Mouse (Mus musculus): ENCODE measurements around the gene Poc1b.

Gene Poc1b

GRCm38 (mm10) chr10:99232518-99233227 is 125.8 kb downstream of the Poc1b start:
- DNase-seq = no peak

- DNase-seq = no peak
These were observed 127.5 kb downstream of the Poc1b start for GRCm38 (mm10) chr10:99234336-99234735.

GRCm38 (mm10) chr10:99235081-99235480 is 128.2 kb downstream of the Poc1b start:
- DNase-seq = no peak

- DNase-seq = no peak
These were observed 130.5 kb downstream of the Poc1b start for GRCm38 (mm10) chr10:99237205-99237832.

- DNase-seq = no peak
These were observed 131.7 kb downstream of the Poc1b start for GRCm38 (mm10) chr10:99238537-99238936.

GRCm38 (mm10) chr10:99241284-99241828 is 134.5 kb downstream of the Poc1b start:
- DNase-seq = no peak

GRCm38 (mm10) chr10:99241829-99242711 is 135.2 kb downstream of the Poc1b start:
- peak; percentile 56 for DNase-seq

- no peak for DNase-seq
These were observed 135.9 kb downstream of the Poc1b start for GRCm38 (mm10) chr10:99242721-99243120.

- DNase-seq = no peak
These were observed 137.2 kb downstream of the Poc1b start for GRCm38 (mm10) chr10:99243907-99244489.

GRCm38 (mm10) chr10:99244655-99245260 is 137.9 kb downstream of the Poc1b start:
- DNase-seq = no peak

- no peak for DNase-seq
These were observed 140.1 kb downstream of the Poc1b start for GRCm38 (mm10) chr10:99246797-99247508.
